Comparison of ENCODE assay signal across 8 mouse cellular contexts in the genomic region with DNA sequence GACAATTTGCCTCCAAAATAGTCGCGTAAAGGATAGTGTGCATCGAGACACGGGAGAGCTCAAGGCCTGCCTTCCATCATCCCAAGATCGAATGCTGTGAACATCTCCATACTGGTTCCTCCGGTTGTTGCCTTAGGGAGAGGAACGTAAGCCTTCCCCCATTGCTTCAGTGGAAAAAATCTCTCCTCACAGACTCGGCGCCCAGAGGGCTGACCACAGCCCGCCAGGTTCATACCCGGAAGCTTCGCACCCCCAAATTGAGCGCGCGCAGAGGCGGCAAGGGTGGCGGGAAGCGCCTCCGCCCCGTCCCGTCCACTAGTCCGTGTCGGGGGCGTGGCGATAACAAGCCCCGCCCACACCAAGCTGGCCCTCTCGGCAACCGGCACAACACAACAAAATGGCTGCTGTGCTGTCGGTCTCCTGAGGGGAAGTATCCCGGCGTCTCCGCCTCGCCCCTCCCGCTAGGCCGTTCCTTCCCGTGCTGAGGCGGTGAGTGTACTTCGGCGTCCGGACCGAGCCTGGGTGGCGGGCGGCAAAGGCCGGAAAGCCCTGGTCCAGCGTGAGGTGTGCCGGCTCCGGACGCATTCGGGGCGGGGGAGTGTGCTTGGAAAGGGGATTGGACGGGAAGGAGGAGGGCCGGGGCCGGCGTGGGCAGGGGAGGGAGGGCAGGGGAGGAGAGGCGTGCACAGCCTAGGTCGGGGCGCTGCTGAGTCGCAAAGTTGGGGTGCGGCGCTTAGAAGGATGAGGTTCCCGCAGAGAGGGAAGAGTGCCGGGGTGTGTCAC. TPM values are rescaled to one million over a fixed set of nuclear protein-coding genes. Genes with fewer than 3 reads are reported as not detected.
DNase-seq lines count a peak whose midpoint lies in the region; ATAC-seq lines count a peak whose summit lies in the region.

A gene (plus strand): TSS at position 352 of the 783 bp plus-strand sequence.

- peak; percentile 96 for DNase-seq in Muller cell, postnatal 12 days (ENCODE audit: inconsistent ontology term)
- peak; percentile 94 for DNase-seq in cerebellum, adult 9-11 months
- peak; percentile 87 to 92 for DNase-seq in frontal cortex, postnatal 10 days (ENCODE audit: low spot score in 2 of 2)
- DNase-seq in layer of hippocampus, postnatal 25 days (ENCODE audit: extremely low spot score in 1 of 2, low spot score in 1 of 2), result peak; percentile 87 to 93
- peak; percentile 95 for DNase-seq in lung, postnatal 25 days (ENCODE audit: low spot score)
- peak; percentile 96 for DNase-seq in retina, embryonic 14.5 days (ENCODE audit: low spot score)
- peak; percentile 95 for DNase-seq in thymus, postnatal 4 days

- no peaks in the 10 kb centered on the region for H3K27me3 ChIP-seq in hindbrain, embryonic 12.5 days

- H3K9ac ChIP-seq in hindbrain, embryonic 12.5 days, result peak within 1 kb of the TSS; percentile 78

- H3K27ac ChIP-seq in hindbrain, embryonic 12.5 days, result peak within 1 kb of the TSS; percentile 87

- peak; percentile 97 for ATAC-seq in hindbrain, embryonic 12.5 days (ENCODE audit: low FRiP score)

- H3K9me3 ChIP-seq in hindbrain, embryonic 12.5 days (replicated peaks), result no peaks in the 10 kb centered on the region

- no peaks in the 10 kb centered on the region; the same call in 1 of the 2 replicates for H3K36me3 ChIP-seq in hindbrain, embryonic 12.5 days

- H3K4me3 ChIP-seq in hindbrain, embryonic 12.5 days, result peak within 1 kb of the TSS; percentile 67

- peaks cover 4% of the 10 kb centered on the region; the same call in 1 of the 2 replicates for H3K4me1 ChIP-seq in hindbrain, embryonic 12.5 days

- WGBS in hindbrain, embryonic 12.5 days, result under 1% methylated on average over 61 of the region's 62 CpGs

- peak within 1 kb of the TSS; percentile 59 for H3K4me2 ChIP-seq in hindbrain, embryonic 12.5 days (replicated peaks)

RNA-seq across cellular contexts. Expression of the gene that starts here (rescaled TPM):
- polyA plus RNA-seq in hindbrain, embryonic 12.5 days (2016; fragmentation: Nextera tagmentation; extraction: Ambion mirVana), result 21.3 and 22.7 TPM in 2 replicates
- 10 to 100 TPM in 1 of 2 experiments, 1 to 10 TPM in 1; 7.2 to 12.2 TPM for total RNA-seq in layer of hippocampus, postnatal 25 days (2021)

Comparison
In these comparisons a context has a peak if more than half of its experiments do, and no peak if none do; other contexts are left out.
1. Peak in every context shown above with its lines: DNase-seq, ATAC-seq, H3K4me3 ChIP-seq and H3K27ac ChIP-seq.